Mouse (Mus musculus) ovary, postnatal 10 days (tissue): ENCODE measurements around the gene Padi4.

Experiments used
- DNase-seq: peaks from one replicate; pipeline ENCODE4 v3.0.0; 2022; ENCODE audit warnings: low spot score

The Padi4 gene

GRCm38 (mm10) chr4:140740655-140741054 is 33.4 kb downstream of the Padi4 start:
- DNase-seq, result no peak

GRCm38 (mm10) chr4:140732871-140733270 is 41.2 kb downstream of the Padi4 start:
- DNase-seq, result no peak

GRCm38 (mm10) chr4:140731654-140732053 is 42.4 kb downstream of the Padi4 start:
- no peak for DNase-seq

- no peak for DNase-seq
Measured at GRCm38 (mm10) chr4:140726907-140727306, 47.1 kb downstream of the Padi4 start.

GRCm38 (mm10) chr4:140724739-140725138 is 49.3 kb downstream of the Padi4 start:
- DNase-seq, result no peak

- no peak for DNase-seq
Measured at GRCm38 (mm10) chr4:140723801-140724200, 50.2 kb downstream of the Padi4 start.

- no peak for DNase-seq
Measured at GRCm38 (mm10) chr4:140723192-140723591, 50.8 kb downstream of the Padi4 start.

- DNase-seq, result no peak
Measured at GRCm38 (mm10) chr4:140722710-140723109, 51.3 kb downstream of the Padi4 start.

- no peak for DNase-seq
Measured at GRCm38 (mm10) chr4:140721968-140722490, 52.0 kb downstream of the Padi4 start.

- no peak for DNase-seq
Measured at GRCm38 (mm10) chr4:140720091-140720490, 53.9 kb downstream of the Padi4 start.

- no peak for DNase-seq
Measured at GRCm38 (mm10) chr4:140718436-140718835, 55.6 kb downstream of the Padi4 start.

- DNase-seq, result no peak
Measured at GRCm38 (mm10) chr4:140716994-140717393, 57.0 kb downstream of the Padi4 start.

GRCm38 (mm10) chr4:140714586-140714985 is 59.5 kb downstream of the Padi4 start:
- DNase-seq, result no peak

GRCm38 (mm10) chr4:140713480-140714365 is 60.3 kb downstream of the Padi4 start:
- DNase-seq, result peak; percentile 77

- no peak for DNase-seq
Measured at GRCm38 (mm10) chr4:140711360-140711759, 62.7 kb downstream of the Padi4 start.

- no peak for DNase-seq
Measured at GRCm38 (mm10) chr4:140710781-140711180, 63.3 kb downstream of the Padi4 start.

- no peak for DNase-seq
Measured at GRCm38 (mm10) chr4:140709617-140710016, 64.4 kb downstream of the Padi4 start.

GRCm38 (mm10) chr4:140709111-140709510 is 64.9 kb downstream of the Padi4 start:
- DNase-seq, result no peak

- no peak for DNase-seq
Measured at GRCm38 (mm10) chr4:140708297-140708927, 65.6 kb downstream of the Padi4 start.

GRCm38 (mm10) chr4:140707615-140708014 is 66.4 kb downstream of the Padi4 start:
- no peak for DNase-seq

- DNase-seq, result no peak
Measured at GRCm38 (mm10) chr4:140704166-140704565, 69.9 kb downstream of the Padi4 start.

GRCm38 (mm10) chr4:140703636-140704035 is 70.4 kb downstream of the Padi4 start:
- no peak for DNase-seq
